Mouse (Mus musculus): ENCODE measurements at regions not wholly inside any gene's neighbourhood (a gene's known extent, or its start where the extent isn't known, plus 50 kb on each side); places are given as distances from the start of the nearest gene placed in this dataset.
"Not testable (repeated sequence)": the region's sequence is repeated elsewhere in the genome, so short reads cannot be mapped to it uniquely, and the experiment has no call there.

GRCm38 (mm10) chr4:3497392-3497791 lies 312.2 kb upstream of the Vmn1r3 start:
- ATAC-seq = not testable (repeated sequence)

DNA sequence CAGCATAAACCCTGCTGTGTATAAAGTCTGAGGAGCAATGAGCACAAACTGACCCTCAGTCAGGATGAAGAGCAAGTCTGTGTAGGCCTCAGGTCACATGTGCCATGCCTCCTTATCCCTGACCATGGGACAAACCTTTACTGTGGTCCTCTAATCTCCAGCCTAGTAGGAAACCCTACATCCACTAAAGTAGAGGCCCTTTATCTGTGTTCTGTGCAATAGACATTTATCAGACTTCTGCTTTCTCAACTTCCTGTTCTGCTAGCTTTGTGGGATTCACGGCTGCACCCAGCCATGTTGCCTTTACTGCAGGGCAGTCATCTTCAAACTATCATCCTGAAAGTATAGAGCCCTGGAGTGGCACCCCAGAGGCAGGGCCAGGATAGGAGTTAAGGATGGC lies 310.8 kb upstream of the Vmn1r3 start:
- ATAC-seq = not testable (repeated sequence)

DNA sequence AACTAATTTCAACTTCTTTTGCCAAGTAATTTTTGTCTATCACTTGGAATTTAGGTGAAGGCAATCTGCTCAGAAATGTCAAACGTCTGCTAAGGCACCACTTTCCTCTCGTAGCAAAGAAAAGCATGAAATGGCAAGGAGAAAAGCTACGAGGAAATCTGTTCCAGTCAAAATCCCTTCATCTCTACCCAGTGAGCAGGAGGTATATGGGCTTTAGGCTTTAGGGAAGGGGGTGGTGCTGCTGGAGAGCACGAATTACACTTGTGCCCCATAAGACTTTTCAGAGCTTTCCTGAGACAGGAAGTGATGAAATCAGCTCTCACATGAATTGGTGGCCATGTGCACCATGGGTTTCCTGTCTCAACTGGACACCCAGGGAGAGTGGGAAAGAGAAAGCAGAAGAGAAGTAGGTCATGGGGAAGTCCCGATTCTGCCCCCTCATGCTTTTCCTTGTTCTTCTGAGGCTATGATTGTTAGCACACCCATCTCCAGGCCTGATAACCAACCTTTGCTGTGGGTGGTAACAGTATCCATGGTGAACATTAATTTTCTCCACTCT lies 309.0 kb upstream of the Vmn1r3 start:
- not testable (repeated sequence) for ATAC-seq

- not testable (repeated sequence) for ATAC-seq
Observed at GRCm38 (mm10) chr4:3490901-3491300, 305.7 kb upstream of the Vmn1r3 start.

GRCm38 (mm10) chr4:3482092-3482491 lies 296.9 kb upstream of the Vmn1r3 start:
- no peak for ATAC-seq

DNA sequence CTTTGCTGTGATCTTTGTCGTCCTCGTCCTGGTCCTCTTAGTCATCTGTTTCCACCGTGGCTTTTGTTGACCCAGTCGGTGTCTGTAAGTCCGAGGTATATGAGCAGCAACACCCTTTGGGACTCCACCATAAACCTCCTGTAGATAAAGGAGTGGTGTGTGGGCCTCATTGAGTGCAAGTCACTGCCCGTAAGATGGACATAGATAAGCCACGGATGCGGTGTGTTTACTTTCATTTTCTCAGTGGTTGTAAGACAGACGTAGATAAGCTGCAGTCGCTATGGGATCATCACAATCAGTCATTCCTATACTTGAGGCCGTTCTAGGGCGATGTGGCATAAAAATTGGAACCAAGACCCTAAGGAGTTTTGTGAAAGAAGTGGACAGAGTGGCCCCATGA lies 271.6 kb upstream of the Vmn1r3 start:
- no peak for ATAC-seq

- ATAC-seq = not testable (repeated sequence)
Observed at GRCm38 (mm10) chr4:3437380-3437779, 252.2 kb upstream of the Vmn1r3 start.

DNA sequence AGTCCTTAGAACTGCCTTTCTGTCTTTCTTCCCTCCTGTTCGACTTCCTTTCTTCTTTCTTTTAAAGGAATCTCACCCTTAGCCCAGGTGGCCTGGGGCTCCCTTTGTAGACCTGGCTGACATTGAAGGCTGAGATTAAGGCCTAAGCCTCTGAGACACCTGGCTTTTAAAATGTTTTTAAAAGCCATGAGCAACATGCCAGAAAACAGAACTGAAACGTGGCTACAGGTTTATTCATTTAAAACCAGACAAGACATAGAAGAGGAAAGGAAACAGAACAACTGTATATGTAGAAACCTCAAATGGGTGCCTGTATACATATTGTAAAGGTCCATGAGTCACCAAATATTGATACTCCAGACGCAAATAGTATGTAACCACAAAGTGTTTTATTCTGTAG lies 242.8 kb upstream of the Vmn1r3 start:
- ATAC-seq = no peak

DNA sequence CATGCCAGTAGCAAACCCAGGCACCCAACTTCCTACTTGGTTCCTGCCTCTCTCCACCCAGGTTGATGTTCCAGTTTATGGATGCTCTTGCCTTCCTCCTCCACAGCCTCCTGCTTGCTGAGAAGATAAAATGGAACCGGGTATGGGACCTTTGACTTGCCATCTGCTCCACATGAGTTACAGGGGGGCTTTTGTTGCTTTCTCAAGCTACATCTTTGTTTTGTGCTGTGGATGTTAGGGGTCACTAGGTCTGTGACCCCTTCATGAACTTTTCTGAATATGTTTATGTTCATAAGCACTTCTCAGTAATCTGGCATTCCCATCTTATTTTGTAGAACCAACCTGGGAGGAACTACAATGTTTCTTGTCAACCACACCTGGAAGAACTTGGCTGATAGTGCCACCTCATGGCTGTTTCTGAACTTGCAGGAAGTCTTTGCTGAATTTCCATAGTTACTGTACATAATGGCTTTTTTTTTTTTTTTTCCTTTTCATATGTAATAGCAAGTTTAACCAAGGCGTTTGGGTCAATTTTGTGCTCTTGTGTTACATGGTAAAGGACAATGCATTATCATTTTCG lies 234.9 kb upstream of the Vmn1r3 start:
- ATAC-seq = peak; percentile 53

GRCm38 (mm10) chr4:3416670-3417069 lies 231.5 kb upstream of the Vmn1r3 start:
- no peak for ATAC-seq

- ATAC-seq = not testable (repeated sequence)
Observed at GRCm38 (mm10) chr4:3414442-3415022, 229.4 kb upstream of the Vmn1r3 start.

- no peak for ATAC-seq
Observed at GRCm38 (mm10) chr4:3413493-3414441, 228.6 kb upstream of the Vmn1r3 start.

- not testable (repeated sequence) for ATAC-seq
Observed at GRCm38 (mm10) chr4:3412323-3412722, 227.2 kb upstream of the Vmn1r3 start.

DNA sequence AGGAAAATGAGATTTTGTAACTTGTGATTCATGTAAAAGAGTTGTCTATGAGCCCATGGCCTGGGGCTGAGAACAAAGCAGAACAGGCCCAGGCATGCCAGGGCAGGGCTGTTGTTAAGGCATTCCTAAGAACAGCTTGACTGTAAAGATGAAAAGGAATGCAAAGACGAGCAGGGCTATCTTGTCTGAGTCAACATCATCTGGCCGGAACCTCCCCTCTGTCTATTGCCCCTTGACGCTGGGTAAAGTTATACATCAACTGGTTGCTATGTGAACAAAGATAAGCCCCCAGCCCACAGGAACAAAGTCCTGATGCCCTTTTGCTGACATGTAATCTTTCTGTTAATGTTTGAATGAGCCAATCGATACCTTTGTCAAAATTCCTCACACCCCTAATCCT lies 217.7 kb upstream of the Vmn1r3 start:
- ATAC-seq = not testable (repeated sequence)

- ATAC-seq = not testable (repeated sequence)
Observed at GRCm38 (mm10) chr4:3401766-3402165, 216.6 kb upstream of the Vmn1r3 start.

- ATAC-seq = not testable (repeated sequence)
Observed at GRCm38 (mm10) chr4:3391579-3391978, 206.4 kb upstream of the Vmn1r3 start.

GRCm38 (mm10) chr4:3373027-3373763 lies 188.0 kb upstream of the Vmn1r3 start:
- ATAC-seq = not testable (repeated sequence)

DNA sequence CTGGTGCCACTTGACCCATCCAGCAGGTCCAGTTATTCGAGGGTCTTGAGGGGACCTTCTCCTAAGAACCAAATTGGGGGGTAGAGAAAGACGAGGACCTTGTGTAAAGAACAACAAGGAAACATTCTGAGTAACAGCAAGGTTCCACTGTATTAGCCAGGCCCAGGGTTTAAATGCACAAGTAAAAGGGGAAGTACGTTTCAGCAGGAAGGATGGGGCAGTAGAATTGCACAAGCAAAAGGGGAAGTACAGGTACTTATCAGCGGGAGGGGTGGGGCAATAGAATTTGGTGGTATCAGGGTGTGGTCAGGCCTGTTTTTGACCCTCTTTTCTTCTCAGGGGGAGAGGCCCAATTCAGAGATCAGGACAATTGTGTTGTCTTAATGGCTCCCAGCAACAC lies 182.9 kb upstream of the Vmn1r3 start:
- ATAC-seq = not testable (repeated sequence)

DNA sequence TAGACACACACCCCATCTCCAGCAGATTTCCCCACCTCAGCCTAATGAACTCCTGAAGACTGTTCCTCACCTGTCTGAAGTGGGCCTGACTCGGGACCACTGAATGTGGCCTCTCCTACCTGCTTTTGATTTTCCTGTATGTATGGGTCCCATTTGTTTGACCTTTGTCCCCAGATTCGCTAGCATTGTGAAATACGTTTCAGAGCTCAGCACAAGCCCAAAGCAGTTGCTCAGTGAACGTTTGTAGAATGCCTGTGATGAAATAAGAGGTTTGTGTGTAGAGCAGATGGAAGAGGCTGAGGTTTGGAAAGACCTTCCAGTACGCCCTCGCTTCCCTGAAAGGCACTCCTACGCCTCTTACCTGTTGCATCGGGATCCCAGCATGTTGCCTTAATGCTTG lies 158.3 kb upstream of the Vmn1r3 start:
- not testable (repeated sequence) for ATAC-seq

DNA sequence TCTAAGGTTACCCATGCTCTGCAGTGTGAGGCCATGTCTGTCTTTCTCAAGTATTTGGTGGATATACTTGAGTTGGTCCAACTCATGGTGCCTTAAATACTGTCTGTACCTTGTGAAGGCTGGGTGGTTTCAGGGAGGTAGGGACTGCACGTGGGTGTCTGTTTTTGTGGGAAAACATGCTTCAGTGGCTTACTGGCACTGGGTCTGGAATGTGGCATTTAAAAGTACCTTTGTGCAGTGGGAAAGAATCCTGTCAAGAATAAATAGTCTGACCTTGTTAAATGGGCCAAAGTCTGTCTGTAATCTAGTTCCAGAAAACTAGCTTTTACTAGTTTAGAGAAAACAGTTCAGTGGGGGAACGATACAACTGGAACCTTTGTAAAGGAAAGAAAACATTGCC lies 157.5 kb upstream of the Vmn1r3 start:
- ATAC-seq = not testable (repeated sequence)

DNA sequence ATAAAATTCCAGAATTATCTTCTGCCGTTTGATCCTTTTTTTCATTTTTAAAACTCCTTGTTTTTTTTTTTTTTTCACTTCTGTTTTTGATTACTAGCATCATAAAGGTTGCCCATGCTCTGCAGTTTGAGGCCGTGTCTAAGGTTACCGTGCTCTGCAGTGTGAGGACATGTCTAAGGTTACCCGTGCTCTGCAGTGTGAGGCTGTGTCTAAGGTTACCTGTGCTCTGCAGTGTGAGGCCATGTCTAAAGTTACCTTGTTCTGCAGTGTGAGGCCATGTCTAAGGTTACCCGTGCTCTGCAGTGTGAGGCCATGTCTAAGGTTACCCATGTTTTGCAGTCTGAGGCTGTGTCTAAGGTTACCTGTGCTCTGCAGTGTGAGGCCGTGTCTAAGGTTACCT lies 157.0 kb upstream of the Vmn1r3 start:
- ATAC-seq = not testable (repeated sequence)

Data from CD4-positive, CD25-positive, alpha-beta regulatory T cell, adult 4 months (primary cell).